Mouse (Mus musculus): ENCODE measurements at regions not wholly inside any gene's neighbourhood (a gene's known extent, or its start where the extent isn't known, plus 50 kb on each side); places are given as distances from the start of the nearest gene placed in this dataset.

GRCm38 (mm10) chr2:28349911-28350310 lies 96.7 kb upstream of the Ppp1r26 start:
- DNase-seq (ENCODE audit: low read depth in 2 of 2, low spot score in 2 of 2) = no peak

- no peak for DNase-seq (ENCODE audit: low read depth in 2 of 2, low spot score in 2 of 2)
These were observed 95.2 kb upstream of the Ppp1r26 start for GRCm38 (mm10) chr2:28351445-28351844.

DNA sequence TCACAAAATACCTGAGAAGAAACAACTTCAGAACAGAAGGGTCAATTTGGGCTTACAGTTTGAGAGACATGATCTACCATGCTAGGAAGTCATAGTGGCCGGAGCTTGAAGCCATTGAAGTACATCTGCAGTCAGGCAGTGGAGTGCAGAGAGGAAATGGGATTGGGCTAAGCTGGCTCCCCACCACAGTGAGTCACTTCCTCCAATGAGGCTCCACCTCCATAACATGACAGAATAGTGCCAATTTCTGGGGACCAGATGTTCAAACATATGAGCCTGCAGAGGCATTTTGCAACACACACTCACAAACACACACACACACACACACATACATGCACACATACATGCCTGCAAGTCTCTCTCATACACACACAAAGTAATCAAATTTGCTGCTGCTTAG lies 93.7 kb upstream of the Ppp1r26 start:
- DNase-seq (ENCODE audit: low read depth in 2 of 2, low spot score in 2 of 2) = no peak

- DNase-seq (ENCODE audit: low read depth in 2 of 2, low spot score in 2 of 2) = no peak
These were observed 84.4 kb upstream of the Ppp1r26 start for GRCm38 (mm10) chr2:28362199-28362598.

DNA sequence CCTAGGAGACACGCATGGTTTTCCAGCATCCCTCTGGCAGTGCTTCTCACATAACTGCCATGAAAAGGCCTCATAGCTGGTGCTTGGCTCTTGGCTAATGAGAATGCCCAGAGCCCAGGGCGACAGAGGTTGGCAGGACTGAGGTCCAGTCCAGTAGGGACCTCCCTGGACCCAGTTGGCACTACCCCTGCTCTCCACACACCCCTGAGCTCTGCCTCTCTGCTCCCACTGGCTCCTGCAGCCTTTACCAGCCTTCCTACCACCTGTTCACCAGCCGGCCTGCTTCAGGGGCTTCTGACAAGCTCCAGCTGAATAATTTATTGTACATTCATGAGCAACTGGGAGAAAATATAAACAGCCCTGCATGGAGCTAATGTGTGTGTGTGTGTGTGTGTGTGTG lies 82.0 kb upstream of the Ppp1r26 start:
- DNase-seq (ENCODE audit: low read depth in 2 of 2, low spot score in 2 of 2) = no peak

- DNase-seq (ENCODE audit: low read depth in 2 of 2, low spot score in 2 of 2) = no peak
These were observed 80.8 kb upstream of the Ppp1r26 start for GRCm38 (mm10) chr2:28365756-28366155.

GRCm38 (mm10) chr2:28374838-28375237 lies 71.8 kb upstream of the Ppp1r26 start:
- no peak for DNase-seq (ENCODE audit: low read depth in 2 of 2, low spot score in 2 of 2)

DNA sequence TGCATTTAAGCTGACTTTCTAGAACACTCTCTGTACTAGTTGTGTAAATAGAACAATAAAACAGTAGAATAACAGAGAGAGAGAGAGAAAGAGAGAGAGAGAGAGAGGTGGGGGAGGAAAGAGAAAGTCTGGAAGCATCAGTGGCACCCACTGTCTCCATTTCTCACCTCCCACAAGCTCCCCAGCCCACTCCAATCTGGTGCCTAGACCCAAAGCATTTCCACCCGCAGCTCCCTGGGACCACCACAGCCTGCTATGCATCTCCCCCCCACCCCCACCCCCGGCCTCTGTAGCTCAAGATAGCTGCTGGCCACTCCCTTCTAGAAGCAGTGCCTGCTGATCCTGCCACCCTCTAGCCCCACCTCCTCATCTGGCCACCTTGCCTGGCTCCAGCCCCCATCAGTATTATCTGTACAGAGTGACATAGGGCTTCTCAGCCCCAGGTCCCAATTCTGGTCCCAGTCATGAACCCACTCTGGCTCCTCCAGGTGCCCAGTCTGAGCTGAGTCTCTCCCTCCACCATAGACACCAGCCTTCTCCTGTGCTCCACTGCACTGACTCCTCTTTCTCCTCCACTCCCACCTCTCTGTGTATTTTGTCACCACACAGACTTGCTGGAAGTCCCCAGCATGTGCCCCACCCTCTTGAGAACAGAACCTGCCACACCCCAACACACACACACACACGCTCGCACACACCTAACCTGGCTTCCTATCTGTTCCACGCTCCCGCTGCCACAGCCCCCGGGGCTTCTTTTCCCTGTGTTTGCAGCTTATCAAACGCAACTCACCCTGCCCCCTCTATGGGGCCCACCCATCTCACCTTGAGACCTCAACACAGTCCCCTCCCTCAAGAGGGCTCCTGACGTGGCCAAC lies 68.4 kb upstream of the Ppp1r26 start:
- DNase-seq (ENCODE audit: low read depth in 2 of 2, low spot score in 2 of 2) = no peak

GRCm38 (mm10) chr2:28382051-28382802 lies 64.4 kb upstream of the Ppp1r26 start:
- DNase-seq (ENCODE audit: low read depth in 2 of 2, low spot score in 2 of 2) = no peak

GRCm38 (mm10) chr2:28384875-28385274 lies 61.7 kb upstream of the Ppp1r26 start:
- DNase-seq (ENCODE audit: low read depth in 2 of 2, low spot score in 2 of 2) = no peak

- DNase-seq (ENCODE audit: low read depth in 2 of 2, low spot score in 2 of 2) = no peak
These were observed 59.8 kb upstream of the Ppp1r26 start for GRCm38 (mm10) chr2:28386784-28387183.

GRCm38 (mm10) chr2:28387422-28387836 lies 59.2 kb upstream of the Ppp1r26 start:
- DNase-seq (ENCODE audit: low read depth in 2 of 2, low spot score in 2 of 2) = no peak

GRCm38 (mm10) chr2:28387926-28388325 lies 58.7 kb upstream of the Ppp1r26 start:
- DNase-seq (ENCODE audit: low read depth in 2 of 2, low spot score in 2 of 2) = no peak

GRCm38 (mm10) chr2:28389703-28390102 lies 56.9 kb upstream of the Ppp1r26 start:
- DNase-seq (ENCODE audit: low read depth in 2 of 2, low spot score in 2 of 2) = no peak

DNA sequence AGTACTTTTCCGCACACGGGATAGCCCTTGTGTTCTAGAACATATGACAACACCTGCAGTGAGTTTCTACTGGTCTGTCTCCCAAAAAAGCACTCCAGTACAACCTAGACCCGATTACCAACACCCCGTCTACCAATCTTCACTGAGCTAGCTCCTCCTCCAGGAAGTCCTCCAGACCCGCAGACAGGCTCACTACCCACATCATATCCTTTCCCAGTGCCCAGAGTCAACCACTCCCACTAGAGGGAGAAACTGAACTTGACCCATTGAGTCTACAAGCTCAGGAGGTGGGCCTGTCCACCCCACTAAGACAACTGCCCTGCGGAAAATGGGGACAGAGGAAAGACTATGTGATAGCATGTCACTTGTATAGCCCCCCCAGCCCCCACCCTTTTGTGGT lies 51.2 kb upstream of the Ppp1r26 start:
- no peak for DNase-seq (ENCODE audit: low read depth in 2 of 2, low spot score in 2 of 2)
